Mouse (Mus musculus): ENCODE measurements around the gene Rps6ka5. TPM values are rescaled to one million over a fixed set of nuclear protein-coding genes. Genes with fewer than 3 reads are reported as not detected.

Gene Rps6ka5
- polyA plus RNA-seq, 1 experiment from 2014 or later = 2.4 TPM

DNA sequence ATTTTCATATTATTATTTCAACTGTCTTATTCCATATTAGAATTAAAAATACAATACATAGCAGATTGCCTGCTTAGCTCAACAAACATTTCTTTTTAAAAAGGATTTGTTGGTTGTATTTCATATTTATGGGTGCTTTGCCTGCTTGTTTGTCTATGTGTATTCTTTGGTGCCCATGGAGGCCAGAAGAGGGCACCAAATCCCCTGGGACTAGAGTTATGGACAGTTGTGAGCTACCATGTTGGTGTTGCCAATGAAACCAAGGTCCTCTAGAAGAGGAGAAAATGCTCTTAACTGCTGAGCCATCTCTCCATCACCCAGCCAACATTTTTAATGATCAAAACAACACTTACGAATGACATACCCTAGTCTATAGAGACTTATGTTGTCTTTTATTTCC is 120.0 kb downstream of the Rps6ka5 start:
- no peaks in the 10 kb centered on the region for H3K9me3 ChIP-seq (replicated peaks)
- no peak overlapping the region for H3K4me3 ChIP-seq
- no peaks in the 10 kb centered on the region for H3K36me3 ChIP-seq
- no peaks in the 10 kb centered on the region for H3K27me3 ChIP-seq (ENCODE audit: low read depth, poor library complexity, severe bottlenecking)
- no peaks in the 10 kb centered on the region for H3K4me1 ChIP-seq
- 85% methylated on average over 1 of the region's 1 CpGs for WGBS
- no peak overlapping the region for H3K27ac ChIP-seq (replicated peaks)
- no peak for DNase-seq (ENCODE audit: low spot score)

DNA sequence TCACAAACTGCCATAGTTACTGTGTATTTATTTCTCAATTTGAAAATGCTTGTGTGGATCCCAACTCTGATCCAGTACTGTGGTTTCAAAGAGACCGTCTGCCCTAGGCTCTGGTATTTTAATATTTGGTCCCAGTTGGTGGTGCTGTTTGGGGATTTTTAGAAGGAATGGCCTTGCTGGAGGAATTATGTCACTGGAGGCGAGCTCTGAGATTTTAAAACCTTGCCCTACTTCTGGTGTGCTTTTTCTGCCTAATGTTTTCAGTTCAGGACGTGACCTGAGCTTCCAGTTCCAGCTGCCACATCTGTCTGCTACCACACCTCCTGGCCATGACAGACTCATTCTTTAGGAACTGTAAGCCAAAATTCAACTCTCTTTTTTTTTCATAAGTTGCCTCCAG is 121.2 kb downstream of the Rps6ka5 start:
- no peak overlapping the region for H3K4me3 ChIP-seq
- WGBS = 81% methylated on average over 3 of the region's 3 CpGs

DNA sequence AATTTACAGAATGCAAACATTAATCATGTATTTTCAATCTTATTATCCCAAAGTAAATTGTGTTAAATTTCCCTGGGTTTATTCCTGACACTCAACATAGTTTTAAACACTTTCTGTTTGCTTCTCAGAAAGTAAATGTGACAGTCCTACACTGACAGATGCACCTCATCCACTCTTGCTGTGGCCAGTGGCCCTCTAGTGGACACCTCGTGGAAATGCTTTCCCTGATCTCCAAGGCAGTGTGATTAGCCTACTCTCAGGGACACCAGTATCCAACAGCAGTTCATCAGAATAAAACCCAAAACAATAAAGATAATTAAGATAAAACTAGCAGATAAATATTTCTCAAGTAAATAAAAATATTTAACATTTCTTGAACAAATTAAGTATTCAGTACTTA is 122.2 kb downstream of the Rps6ka5 start:
- no peaks in the 10 kb centered on the region for H3K36me3 ChIP-seq
- peak; percentile 39 for DNase-seq (ENCODE audit: low spot score)
- WGBS = 2% methylated on average over 1 of the region's 1 CpGs
- no peaks in the 10 kb centered on the region for H3K9me3 ChIP-seq (replicated peaks)
- no peak overlapping the region for H3K27ac ChIP-seq (replicated peaks)
- H3K4me3 ChIP-seq = no peak overlapping the region
- H3K4me1 ChIP-seq = no peaks in the 10 kb centered on the region
- H3K27me3 ChIP-seq (ENCODE audit: low read depth, poor library complexity, severe bottlenecking) = no peaks in the 10 kb centered on the region

More for the DNA sequence above, 121.2 kb downstream of the Rps6ka5 start:
- DNase-seq (ENCODE audit: low spot score) = no peak
- H3K4me1 ChIP-seq = no peaks in the 10 kb centered on the region
- H3K9me3 ChIP-seq (replicated peaks) = no peaks in the 10 kb centered on the region
- no peaks in the 10 kb centered on the region for H3K27me3 ChIP-seq (ENCODE audit: low read depth, poor library complexity, severe bottlenecking)
- H3K36me3 ChIP-seq = no peaks in the 10 kb centered on the region
- no peak overlapping the region for H3K27ac ChIP-seq (replicated peaks)

DNA sequence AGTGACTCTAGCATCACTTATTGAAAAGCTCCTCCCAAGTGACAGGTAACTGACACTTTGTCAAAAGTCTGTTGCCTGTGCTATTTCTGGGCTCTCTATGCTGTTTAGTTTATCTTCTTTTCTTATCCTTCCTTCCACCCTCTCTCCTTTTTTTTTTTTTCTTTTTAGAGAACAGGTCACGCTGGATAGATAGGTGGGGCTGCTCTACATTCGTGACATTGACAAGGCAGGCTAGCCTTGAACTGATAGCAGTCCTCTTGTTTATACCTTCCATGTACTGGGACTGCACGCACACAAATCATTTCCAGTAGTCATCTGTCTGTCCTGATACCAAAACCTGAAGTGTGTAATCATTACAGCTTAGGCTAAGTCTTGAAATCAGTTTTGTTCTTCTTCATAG is 132.1 kb downstream of the Rps6ka5 start:
- H3K4me3 ChIP-seq = no peak overlapping the region
- H3K36me3 ChIP-seq = no peaks in the 10 kb centered on the region
- H3K9me3 ChIP-seq (replicated peaks) = no peaks in the 10 kb centered on the region
- WGBS = 91% methylated on average over 3 of the region's 3 CpGs
- no peak overlapping the region for H3K27ac ChIP-seq (replicated peaks)
- no peaks in the 10 kb centered on the region for H3K4me1 ChIP-seq
- H3K27me3 ChIP-seq (ENCODE audit: low read depth, poor library complexity, severe bottlenecking) = no peaks in the 10 kb centered on the region
- no peak for DNase-seq (ENCODE audit: low spot score)

DNA sequence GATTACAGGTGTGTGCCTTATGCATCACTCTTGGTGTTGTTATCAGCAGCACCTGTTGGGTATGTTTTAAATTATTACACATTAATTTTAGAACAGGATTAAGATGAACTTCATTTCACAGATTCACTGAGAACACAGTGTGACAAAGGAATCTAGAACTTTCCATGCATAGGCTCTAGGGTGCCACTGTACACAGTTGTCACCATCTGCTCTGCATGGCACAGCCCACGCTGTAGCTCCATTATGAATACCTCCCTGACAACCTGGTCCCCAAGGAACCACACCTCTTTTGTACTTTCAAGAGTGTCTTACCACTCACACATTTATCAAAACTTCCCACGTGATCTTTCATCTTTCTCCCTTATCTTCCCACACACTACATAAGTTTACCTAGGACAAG is 140.2 kb downstream of the Rps6ka5 start:
- H3K4me1 ChIP-seq = no peaks in the 10 kb centered on the region
- H3K9me3 ChIP-seq (replicated peaks) = no peaks in the 10 kb centered on the region
- H3K4me3 ChIP-seq = no peak overlapping the region
- no peak for DNase-seq (ENCODE audit: low spot score)
- H3K27ac ChIP-seq (replicated peaks) = no peak overlapping the region
- WGBS = 89% methylated on average over 2 of the region's 2 CpGs
- H3K27me3 ChIP-seq (ENCODE audit: low read depth, poor library complexity, severe bottlenecking) = no peaks in the 10 kb centered on the region
- no peaks in the 10 kb centered on the region for H3K36me3 ChIP-seq

DNA sequence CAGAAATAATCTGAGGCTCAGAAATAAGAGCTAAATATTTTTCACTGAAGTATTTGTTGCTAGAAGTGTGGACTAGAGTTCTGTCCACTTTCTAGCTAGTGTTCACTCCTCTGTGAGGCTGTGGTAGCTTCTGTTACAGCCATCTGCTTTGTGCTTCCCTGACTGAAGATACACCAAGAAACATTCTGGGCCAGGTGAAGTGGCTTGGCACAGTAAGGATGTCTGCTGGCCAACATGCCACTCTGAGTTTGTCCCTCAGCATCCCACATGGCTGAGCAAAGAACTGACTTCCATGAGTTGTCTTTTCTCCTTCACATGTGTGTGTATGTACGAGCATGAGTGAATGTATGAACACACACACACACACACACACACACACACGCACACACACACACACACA is 147.6 kb downstream of the Rps6ka5 start:
- no peaks in the 10 kb centered on the region for H3K4me1 ChIP-seq
- no peak overlapping the region for H3K27ac ChIP-seq (replicated peaks)
- DNase-seq (ENCODE audit: low spot score) = no peak
- no peaks in the 10 kb centered on the region for H3K27me3 ChIP-seq (ENCODE audit: low read depth, poor library complexity, severe bottlenecking)
- 77% methylated on average over 2 of the region's 2 CpGs for WGBS
- no peaks in the 10 kb centered on the region for H3K36me3 ChIP-seq
- no peak overlapping the region for H3K4me3 ChIP-seq
- no peaks in the 10 kb centered on the region for H3K9me3 ChIP-seq (replicated peaks)

DNA sequence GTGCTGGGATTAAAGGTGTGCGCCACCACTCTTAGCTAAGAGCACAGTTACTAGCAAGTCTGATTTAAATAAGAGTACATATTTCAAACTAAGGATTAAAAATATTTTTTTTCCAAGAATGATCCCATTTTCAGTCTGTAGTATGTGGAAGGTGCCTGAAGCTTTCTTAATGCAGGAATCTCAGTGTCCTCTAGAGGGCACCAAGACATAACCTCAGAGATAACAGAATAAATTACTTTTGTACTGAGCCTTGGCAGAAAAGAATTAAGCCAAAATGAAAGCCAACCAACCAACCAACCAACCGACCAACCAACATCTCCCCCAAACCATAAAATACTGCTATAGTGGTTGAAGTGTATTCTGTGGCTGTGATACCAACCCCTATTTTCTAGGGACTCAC is 148.5 kb downstream of the Rps6ka5 start:
- 54% methylated on average over 2 of the region's 2 CpGs for WGBS
- no peak overlapping the region for H3K27ac ChIP-seq (replicated peaks)
- DNase-seq (ENCODE audit: low spot score) = no peak

DNA sequence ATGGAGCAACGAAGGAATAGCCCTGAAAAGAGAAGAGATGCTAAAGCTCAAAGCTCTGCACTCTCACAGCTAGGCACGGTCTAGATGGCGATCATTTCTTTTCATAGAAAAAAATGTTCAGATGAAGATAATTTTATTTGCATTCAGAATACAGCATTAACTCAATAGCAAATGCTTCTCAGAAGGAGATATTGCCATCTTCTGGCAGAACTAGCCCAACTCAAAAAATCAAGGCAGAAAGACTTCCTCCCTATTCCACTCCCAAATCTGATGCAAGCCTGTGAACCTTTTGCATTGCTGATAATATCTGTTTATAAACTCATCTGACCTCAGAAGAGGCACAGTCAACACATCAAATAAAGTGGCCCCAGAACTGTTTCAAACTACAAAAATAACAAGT is 151.0 kb downstream of the Rps6ka5 start:
- no peaks in the 10 kb centered on the region for H3K27me3 ChIP-seq (ENCODE audit: low read depth, poor library complexity, severe bottlenecking)
- WGBS = 89% methylated on average over 3 of the region's 3 CpGs
- no peak overlapping the region for H3K4me3 ChIP-seq
- no peaks in the 10 kb centered on the region for H3K9me3 ChIP-seq (replicated peaks)
- no peak overlapping the region for H3K27ac ChIP-seq (replicated peaks)
- no peaks in the 10 kb centered on the region for H3K36me3 ChIP-seq
- no peaks in the 10 kb centered on the region for H3K4me1 ChIP-seq
- DNase-seq (ENCODE audit: low spot score) = no peak

More for the DNA sequence above, 148.5 kb downstream of the Rps6ka5 start:
- H3K27me3 ChIP-seq (ENCODE audit: low read depth, poor library complexity, severe bottlenecking) = no peaks in the 10 kb centered on the region
- no peaks in the 10 kb centered on the region for H3K4me1 ChIP-seq
- no peaks in the 10 kb centered on the region for H3K9me3 ChIP-seq (replicated peaks)
- H3K4me3 ChIP-seq = no peak overlapping the region
- H3K36me3 ChIP-seq = no peaks in the 10 kb centered on the region

DNA sequence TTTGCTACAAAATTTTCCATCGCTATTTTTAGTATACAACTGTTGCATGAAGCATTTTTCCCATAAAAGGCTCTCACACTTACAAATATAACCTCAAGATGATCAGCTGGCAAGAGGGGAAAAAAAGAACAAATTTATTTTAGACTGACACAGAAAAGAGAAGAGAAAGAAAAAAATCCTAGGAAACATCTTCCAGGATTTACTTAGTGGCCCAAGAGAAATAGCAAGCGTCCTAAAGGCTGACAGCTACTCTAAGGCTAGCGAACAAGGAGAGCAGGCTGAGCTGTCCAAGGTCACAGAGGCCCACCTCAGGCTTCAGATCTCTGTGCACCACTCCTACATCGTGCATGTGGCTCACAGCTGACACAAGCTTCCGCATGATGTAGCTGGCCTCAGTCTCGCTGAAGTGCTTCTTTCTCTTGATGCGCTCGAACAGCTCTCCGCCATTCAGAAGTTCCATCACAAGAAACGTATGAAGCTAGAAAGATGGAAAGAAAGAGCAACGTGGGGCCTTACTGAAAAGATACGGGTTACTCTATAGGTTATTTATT is 156.2 kb downstream of the Rps6ka5 start:
- 83% methylated on average over 12 of the region's 12 CpGs for WGBS
- no peak overlapping the region for H3K27ac ChIP-seq (replicated peaks)
- DNase-seq (ENCODE audit: low spot score) = no peak
- no peaks in the 10 kb centered on the region for H3K9me3 ChIP-seq (replicated peaks)
- no peak overlapping the region for H3K4me3 ChIP-seq
- no peaks in the 10 kb centered on the region for H3K36me3 ChIP-seq
- H3K27me3 ChIP-seq (ENCODE audit: low read depth, poor library complexity, severe bottlenecking) = no peaks in the 10 kb centered on the region
- no peaks in the 10 kb centered on the region for H3K4me1 ChIP-seq

DNA sequence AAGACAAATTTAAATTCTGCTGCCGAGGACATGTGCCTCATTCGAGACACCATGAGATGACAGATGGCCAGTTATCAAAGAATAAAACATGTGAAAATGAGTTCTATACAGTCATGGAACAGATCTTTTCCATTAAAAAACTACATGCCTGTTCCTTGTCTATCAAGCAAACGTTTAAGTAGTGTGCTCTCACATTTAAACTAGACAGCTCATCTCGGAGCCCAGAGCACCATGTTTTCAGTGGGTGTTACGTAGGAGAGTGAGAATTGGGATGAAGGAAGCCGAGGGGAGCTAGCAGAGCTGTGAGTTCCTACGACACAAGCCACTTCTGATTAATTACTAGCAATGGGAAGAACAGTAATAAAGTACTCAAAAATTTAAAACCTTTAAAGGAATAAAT is 158.0 kb downstream of the Rps6ka5 start:
- WGBS = 90% methylated on average over 7 of the region's 7 CpGs

DNA sequence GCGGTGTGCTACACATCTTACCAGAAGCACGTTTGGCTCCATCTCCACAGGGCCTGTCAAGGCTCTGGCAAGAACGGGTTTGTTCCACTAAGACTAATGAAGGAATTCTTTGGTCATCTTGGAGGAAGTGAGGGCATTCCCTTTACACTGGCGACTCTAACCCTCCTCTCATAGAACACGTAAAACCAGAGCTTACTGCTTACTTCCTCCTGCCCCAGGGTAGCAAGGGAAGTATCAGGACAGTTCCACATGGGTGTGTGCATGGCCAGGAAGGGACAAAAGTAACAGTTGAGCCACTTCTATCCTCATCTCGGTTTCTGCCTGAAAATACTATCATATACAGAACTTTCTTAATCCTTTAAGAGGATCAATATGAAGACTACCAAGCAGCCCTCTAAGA is 158.7 kb downstream of the Rps6ka5 start:
- Histone ChIP-seq H3K9me3 (replicated peaks) (no peaks in the 10 kb centered on the region), H3K4me1 (no peaks in the 10 kb centered on the region), H3K27ac (replicated peaks) (no peak overlapping the region), H3K4me3 (no peak overlapping the region), H3K36me3 (no peaks in the 10 kb centered on the region), H3K27me3 (ENCODE audit: low read depth, poor library complexity, severe bottlenecking) (no peaks in the 10 kb centered on the region)
- no peak for DNase-seq (ENCODE audit: low spot score)
- 85% methylated on average over 6 of the region's 6 CpGs for WGBS

More for the DNA sequence above, 158.0 kb downstream of the Rps6ka5 start:
- no peak overlapping the region for H3K4me3 ChIP-seq
- DNase-seq (ENCODE audit: low spot score) = no peak
- H3K27me3 ChIP-seq (ENCODE audit: low read depth, poor library complexity, severe bottlenecking) = no peaks in the 10 kb centered on the region
- no peak overlapping the region for H3K27ac ChIP-seq (replicated peaks)
- H3K4me1 ChIP-seq = no peaks in the 10 kb centered on the region
- H3K9me3 ChIP-seq (replicated peaks) = no peaks in the 10 kb centered on the region
- no peaks in the 10 kb centered on the region for H3K36me3 ChIP-seq

DNA sequence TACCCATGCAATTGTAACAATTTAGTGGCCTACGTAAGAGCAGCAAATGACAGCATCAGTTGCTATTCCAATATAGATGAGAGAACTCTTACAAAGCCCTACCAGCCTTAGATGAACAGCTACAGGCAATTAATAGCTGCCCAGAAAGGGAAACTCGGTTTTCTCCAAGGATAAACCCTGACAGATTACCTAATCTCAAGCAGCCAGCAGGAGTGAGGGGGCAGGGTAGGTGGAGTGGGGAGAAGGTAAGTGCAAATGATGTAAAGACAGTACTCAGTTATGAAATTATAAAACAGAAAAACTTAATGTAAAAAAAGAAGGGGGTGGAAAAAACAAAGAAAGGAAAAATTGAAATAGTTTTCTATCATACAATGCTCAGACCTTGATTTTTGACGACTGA is 159.2 kb downstream of the Rps6ka5 start:
- Histone ChIP-seq H3K27ac (replicated peaks) (no peak overlapping the region), H3K27me3 (ENCODE audit: low read depth, poor library complexity, severe bottlenecking) (no peaks in the 10 kb centered on the region), H3K4me3 (no peak overlapping the region), H3K4me1 (no peaks in the 10 kb centered on the region), H3K36me3 (no peaks in the 10 kb centered on the region), H3K9me3 (replicated peaks) (no peaks in the 10 kb centered on the region)
- WGBS = 90% methylated on average over 3 of the region's 3 CpGs
- no peak for DNase-seq (ENCODE audit: low spot score)

DNA sequence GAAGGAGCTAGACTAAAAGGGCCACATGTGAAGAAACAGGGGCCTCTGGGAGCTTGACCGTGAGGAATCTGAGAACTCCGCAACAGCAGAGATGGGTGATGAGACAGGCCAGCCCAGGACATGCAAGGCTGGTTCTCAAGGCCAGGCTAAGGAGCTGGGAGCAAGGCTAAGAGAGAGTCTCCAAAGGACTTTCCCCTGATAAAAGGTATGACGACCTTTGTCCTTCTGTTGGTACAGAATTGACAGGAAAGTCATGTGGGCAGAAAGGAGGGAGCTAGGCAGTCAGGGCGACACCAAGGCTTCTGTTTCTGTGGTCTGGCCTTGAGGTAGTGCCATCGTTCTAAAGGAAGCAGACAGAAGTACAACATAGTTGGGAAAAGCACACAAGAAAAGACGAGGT is 173.1 kb downstream of the Rps6ka5 start:
- Histone ChIP-seq H3K27ac (replicated peaks) (no peak overlapping the region), H3K9me3 (replicated peaks) (no peaks in the 10 kb centered on the region), H3K36me3 (0 out of 2 replicates have a peak, but pooled peaks cover 4% of the 10 kb centered on the region), H3K27me3 (ENCODE audit: low read depth, poor library complexity, severe bottlenecking) (no peaks in the 10 kb centered on the region), H3K4me1 (no peaks in the 10 kb centered on the region), H3K4me3 (no peak overlapping the region)
- DNase-seq (ENCODE audit: low spot score) = no peak
- WGBS = 92% methylated on average over 6 of the region's 6 CpGs

DNA sequence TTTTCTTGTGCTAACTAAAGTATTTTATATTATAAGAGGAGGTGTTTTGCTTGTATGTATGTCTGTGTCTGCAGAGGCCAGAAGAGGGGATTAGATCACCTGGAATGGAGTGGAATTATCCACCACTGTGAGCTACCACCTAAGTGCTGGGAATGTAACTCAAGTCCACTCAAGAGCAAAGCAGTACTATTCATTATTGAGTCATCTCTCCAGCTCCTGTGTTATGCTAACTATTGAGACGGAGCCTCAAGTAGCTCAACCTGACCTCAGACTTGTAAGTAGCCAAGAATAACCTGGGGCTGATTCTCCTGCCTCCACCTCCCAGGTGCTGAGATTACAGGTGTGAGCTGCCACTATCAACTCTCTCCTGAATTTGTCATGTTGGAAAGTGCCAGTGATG is 174.8 kb downstream of the Rps6ka5 start:
- H3K4me1 ChIP-seq = no peaks in the 10 kb centered on the region
- H3K36me3 ChIP-seq = 0 out of 2 replicates have a peak, but pooled peaks cover 4% of the 10 kb centered on the region
- H3K9me3 ChIP-seq (replicated peaks) = no peaks in the 10 kb centered on the region
- 87% methylated on average over 1 of the region's 1 CpGs for WGBS
- H3K27me3 ChIP-seq (ENCODE audit: low read depth, poor library complexity, severe bottlenecking) = no peaks in the 10 kb centered on the region
- no peak overlapping the region for H3K4me3 ChIP-seq
- DNase-seq (ENCODE audit: low spot score) = no peak
- no peak overlapping the region for H3K27ac ChIP-seq (replicated peaks)

Data from midbrain, embryonic 10.5 days (tissue).